Mouse (Mus musculus): ENCODE results near the gene Unc80. TPM values are rescaled to one million over a fixed set of nuclear protein-coding genes. Genes with fewer than 3 reads are reported as not detected.

Gene Unc80
- not detected in 2 replicates for polyA plus RNA-seq (2012; ENCODE audit: low replicate concordance)

DNA sequence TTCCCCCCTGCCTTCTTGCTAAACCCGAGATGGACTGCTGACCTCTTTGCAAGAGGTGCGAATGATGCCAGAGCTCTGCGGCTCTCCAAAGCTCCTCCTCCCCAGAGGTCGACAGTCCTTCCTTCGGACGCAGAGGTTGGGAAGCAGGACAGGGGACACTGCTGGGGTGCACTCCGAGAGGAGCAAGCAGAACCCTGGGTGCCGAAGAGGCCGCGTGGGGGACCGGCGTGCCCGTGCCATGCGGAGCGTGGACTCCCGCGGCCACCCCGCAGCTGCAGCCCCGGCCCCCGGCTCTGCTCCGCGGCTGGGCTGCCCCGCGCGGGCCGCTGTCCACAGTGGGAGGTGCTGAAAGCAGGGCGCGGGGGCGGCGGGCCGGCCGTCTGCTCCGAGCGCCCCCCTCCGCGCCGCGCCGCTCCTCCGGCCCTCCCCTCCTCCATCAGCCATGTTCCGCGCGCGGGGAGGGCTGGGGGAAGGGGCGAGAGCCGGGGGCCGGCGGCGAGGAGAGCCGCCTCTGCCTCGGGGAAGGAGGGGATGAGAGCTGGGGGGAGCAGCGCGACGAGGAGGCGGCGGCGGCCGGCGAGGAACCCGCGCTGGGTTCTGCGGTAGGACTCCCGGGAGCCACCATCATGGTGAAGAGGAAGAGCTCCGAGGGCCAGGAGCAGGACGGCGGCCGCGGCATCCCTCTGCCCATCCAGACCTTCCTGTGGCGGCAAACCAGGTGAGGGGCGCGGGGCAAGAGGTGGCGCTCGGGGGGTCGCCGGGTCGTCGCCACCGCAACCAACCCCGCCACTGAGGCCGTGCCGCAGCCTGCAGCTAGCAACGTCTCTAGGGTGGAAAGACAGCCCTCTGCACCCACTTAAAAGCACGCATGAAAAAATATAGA is at the start of gene Unc80:
Gene Unc80 (plus strand): TSS at position 547 of the 883 bp plus-strand sequence.

DNA sequence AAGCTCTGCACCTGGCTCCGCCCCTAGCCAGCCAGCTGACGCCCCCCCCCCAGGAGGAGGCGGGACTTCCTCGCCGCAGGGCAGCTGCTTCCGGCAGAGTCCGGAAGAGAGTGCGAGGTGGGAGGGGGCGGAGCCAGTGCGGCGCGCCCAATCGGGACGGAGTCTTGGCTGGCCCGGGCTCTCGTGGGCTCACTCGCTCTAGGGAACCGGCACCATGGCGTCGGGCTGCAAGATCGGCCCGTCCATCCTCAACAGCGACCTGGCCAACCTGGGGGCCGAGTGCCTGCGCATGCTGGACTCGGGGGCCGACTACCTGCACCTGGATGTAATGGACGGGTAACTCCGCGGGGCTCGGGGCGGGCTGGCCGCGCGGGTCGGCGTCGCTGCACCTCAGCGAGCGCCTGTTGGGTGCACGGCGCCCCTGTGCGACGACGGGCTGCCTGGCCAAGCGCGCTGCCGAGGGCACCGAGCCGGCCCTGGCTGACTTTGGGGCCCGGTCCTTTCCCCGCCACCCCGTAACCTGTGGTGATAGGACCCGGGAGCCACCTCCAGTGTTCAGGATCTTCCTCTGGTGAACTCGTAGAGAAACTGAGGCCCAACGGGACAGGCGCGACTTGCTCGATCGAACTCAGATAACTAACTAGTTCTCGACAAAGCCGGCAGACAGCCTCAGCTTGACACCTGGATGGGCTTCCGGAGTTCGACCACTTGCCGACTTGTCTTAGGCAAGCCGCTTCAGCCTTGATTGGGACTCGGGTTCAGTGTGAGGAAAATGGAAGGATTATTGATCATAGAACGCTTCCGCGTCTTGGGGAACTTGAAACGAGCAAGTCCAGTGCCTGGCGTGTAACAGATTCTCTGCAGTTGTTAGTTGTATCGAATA is 232.8 kb downstream of the Unc80 start, which contains the start of gene Rpe:
Gene Rpe (plus strand): TSS at position 139 of the 883 bp plus-strand sequence.

Other genes starting within 250 kb of the Unc80 start
- gene Rpe, start 232.5 kb downstream of the Unc80 start, polyA plus RNA-seq (2012; ENCODE audit: low replicate concordance), result 17.3 and 20.5 TPM in 2 replicates